Mouse (Mus musculus) liver, adult (tissue): Measurements from ENCODE around the gene Gas6.

ENCODE experiments used
- GATA4 ChIP-seq: IDR thresholded peaks from 2 replicates; pipeline ENCODE4 v1.6.1; 2014; ENCODE audit warnings: mild to moderate bottlenecking, low read length; ENCODE audit not compliant: insufficient replicate concordance

The Gas6 gene

DNA sequence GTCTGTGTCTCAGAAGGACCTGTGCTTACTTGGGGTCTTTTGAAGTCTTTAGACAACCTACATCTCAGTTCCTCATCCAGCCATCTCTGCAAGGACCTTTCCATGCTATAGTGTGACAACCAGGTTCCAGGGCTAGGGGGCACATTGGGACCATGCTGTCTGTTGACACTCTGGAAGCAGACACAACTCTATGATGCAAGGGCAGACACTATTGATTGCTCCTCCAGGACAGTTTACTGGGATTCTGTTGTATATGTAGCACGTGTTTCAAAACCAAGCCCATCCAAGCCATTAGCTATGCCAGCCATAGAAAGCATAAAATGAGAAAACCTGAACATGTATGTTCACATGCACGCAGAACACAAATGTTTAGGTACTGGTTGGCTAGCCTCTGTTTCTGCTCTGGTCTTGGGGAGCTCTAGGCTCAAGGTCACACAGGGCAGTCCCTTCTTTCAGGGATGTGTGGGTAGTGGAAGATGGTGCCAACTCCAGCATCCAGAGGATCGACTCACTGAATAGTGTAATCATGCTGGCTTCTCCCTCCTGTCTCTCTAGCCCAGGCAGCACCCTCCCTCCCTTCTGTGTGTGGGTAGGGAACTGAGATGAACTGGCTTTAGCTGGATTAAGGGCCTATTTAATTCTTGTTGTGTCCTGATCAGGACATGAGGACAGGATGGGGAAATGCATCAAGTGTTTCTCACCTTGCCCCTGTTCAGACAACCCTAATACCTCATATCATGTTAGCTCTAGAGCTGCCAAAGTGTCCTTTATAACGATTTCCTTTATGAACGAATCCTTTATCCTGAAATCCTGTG is 19.5 kb upstream of the Gas6 start:
- TF ChIP-seq GATA4, result no peak

- no peak for TF ChIP-seq GATA4
Observed at GRCm38 (mm10) chr8:13512677-13513076, 18.4 kb upstream of the Gas6 start.

DNA sequence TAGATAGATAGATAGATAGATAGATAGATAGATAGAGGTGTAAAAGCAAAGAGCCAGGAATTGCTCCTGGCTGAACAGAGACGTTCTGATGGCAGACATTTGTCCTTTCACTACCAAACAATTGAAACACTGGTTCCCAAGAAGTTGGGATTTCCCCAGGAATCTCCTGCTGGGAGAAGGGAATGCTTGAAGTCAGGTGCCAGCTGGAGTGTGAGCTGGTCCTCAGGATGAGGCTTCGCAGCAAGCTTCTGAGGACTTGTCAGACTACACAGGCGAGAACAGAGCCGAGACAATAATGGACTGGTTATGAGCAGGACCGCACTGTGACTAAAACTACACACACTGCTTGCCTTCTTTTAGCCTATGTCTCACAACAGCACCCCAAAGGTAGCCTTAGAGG is 17.7 kb upstream of the Gas6 start:
- no peak for TF ChIP-seq GATA4

DNA sequence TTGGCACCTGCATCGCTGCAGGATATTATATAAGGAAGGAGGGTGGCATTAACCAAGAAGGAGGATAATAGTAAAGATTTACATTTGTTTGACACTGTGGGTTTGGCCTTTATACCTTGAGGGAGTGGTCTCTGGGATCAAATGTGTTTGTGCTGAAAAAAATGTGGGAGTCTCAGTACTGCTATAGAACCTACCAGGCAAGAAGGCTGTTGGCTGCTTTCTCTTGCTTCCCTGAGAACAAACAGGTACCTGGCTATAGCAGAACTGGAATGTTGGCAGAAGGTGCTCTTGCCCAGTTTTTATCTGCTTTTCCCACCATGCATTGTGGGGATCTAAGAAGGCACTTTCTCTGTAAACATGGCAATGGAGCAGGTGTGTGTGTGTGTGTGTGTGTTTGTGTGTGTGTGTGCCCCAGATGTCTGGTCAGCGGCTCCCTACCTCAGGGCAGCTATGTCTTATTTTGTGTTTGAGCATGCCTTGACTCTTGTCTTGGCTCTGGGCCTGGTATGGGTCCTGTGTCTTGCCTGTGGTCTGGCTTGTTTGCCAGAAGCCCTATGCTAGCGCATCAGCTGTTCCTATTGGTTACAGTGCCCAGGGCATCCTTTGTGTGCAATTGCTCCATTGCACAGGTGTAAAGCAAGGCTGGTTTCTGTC is 13.1 kb upstream of the Gas6 start:
- TF ChIP-seq GATA4, result no peak

DNA sequence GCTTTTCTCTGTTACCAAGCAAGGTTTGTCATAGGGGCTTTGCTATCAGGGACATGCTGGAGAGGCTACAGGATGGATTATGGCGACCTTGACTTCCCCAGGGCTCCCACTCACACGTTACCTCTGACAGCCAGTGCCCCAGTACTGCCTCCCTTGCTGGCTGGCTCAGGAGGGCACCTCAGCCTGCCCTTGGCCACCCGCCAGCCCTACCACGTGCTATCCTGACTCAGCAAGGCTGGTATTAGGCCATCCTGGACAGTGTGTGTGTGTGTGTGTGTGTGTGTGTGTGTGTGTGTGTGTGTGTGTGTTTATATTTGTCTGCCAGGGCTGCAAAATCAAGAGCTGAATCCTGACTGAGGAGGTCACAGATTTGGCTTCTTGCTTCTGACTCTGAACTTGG is 12.6 kb upstream of the Gas6 start:
- TF ChIP-seq GATA4, result no peak

DNA sequence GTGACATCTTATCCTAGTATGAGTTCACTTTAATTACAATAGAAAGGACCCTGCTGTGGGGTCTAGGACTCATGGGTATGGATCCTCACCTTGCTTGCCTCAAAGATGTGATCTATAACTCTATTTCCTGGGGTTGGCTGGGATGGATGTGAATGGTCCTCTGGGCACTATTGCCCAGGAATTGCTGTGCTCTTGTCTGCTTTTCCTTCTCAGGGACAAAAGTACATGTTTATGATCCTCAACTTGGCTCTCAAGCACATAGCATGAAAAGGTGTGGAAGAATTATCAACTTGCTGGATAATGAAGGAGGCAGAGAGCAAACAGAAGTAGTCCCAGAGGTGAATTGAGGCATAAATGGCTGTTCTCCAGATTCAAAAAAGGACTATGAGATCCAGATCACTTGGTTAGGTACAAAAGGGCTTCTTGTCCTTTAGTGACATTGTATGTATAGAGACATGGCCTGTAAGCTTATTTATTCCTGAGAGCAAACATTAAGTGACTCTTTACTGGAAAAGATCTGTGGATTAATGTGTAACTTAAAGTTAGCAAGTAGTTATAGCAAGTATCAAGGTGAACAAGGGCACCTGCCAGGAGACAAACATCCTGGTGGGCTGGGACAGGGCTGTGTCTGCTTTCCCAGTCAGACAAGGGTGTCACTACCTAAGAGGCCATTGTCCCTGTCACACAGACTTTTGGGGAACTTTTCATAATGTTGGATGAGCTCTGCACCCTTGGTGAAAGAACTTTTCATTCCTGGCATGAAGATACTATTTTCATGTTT is 10.8 kb upstream of the Gas6 start:
- TF ChIP-seq GATA4, result no peak

DNA sequence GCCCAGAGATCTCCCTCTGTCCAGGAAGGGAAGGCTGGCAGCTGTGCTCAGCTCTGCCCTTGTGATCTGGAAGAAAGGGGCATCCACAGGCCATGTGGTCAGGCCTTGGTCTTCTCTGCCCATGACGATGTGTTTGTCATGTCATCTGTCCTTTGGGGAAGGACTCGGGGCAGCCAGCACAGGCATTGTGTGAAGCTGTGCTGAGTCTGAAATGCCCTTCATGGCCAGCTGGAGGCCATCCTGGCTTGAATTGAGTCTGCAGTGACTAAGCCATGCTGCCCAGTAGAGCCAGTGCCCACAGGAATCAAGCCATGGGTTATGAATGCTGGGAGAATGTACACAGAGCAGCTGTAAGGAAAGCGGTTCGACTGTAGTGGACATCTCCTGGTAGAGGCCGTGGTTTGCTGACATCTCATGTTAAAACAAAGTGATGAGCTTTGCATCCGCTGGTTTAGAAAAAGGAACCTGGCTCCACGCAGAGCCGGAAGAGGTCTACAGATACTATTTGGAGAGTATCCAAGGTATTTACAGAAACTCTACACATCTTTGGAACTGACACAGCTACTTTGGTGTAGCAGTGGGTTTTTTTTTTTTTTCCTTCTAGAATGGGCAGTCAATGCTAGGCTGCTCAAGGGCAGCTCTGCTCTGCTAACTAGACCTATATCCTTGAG is 9.8 kb upstream of the Gas6 start:
- TF ChIP-seq GATA4, result no peak

DNA sequence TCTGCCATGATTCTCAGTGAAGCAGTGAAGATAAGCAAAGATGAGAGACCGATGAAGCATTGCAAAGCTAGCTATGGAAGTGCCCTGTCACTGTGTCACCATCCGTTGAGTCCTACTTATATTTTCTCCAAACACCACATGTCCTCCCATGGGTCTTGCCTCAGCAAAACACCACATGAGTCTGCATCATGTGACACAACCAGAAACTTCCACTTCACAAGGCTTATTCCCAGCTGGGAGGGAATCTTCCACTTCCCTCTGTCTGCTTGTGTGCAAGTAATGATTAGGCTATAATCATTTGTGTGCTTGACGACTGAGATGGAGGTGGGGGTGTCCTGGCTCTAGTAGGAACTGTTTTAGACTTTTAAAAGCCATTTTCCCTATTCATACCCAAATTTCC is 6.9 kb upstream of the Gas6 start:
- TF ChIP-seq GATA4, result no peak

- TF ChIP-seq GATA4, result no peak
Observed at GRCm38 (mm10) chr8:13493011-13493410, 1.3 kb downstream of the Gas6 start.

GRCm38 (mm10) chr8:13492198-13492995 is 1.9 kb downstream of the Gas6 start:
- no peak for TF ChIP-seq GATA4

DNA sequence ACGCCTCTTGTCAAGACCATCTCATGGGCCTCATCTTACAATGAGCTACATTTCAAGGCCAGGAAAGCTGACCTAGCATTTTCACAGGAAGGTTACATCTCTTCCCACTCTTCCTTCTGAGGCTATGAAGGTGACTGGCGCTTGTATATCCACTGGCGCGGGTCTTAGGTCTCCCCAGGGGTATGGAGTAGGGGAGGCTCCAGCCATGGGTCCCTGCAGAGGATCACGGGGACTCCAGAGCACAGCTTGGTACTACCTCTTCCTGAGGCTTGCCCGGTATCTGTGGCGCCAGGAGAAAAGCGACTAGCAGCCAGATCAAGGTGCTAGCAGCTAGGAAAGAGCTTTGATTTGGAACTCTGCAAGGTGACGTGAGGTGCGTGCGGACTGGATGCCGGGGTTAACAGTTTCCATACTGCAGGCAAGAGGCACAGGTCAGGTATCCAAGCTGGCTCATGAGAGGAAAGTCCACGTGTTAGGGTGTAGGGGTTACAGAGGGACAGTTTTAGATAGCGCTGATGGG is 2.7 kb downstream of the Gas6 start:
- no peak for TF ChIP-seq GATA4

DNA sequence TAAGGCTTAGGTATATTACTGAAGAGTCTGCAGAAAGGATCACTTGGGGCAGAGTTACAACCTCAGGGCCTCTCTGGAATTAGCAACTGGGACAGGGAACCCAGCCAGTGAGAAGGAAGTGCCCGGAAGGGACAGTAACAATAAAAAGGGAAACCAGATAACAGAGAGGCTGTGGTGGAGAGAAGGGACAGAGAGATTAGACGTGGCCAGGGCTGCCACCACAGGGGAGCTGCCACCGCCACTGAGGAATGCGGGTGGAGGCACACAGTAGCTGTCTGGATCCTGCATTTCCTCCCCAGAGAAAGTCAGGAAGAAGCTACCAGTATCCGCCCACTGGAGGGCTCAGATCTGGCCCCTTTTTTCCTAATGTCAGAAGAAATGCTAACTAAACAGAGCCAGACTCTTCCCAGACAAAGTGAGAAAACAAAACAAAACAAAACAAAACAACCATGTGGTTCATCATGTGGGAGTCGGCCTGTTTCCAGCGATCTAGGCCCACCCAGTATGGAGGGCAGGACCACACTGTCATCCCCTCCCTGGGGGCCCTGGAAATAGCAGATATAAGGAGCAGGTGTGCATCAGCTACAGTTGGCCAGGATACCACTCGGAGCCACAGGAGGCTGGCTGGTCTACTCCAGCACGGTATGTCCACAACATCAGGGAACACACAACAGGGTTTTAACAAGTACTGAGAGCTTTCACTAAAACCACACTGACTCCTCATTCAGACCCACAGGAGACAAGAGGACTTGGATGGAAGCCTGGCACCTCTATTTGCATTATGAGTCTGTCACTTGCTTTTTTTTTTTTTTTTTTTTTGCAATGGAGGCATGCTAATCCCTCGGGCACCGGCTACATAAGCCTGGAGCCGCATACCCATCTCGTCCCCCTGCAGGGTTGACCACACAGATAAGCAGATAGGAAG is 4.0 kb downstream of the Gas6 start:
- peak; percentile 97 for TF ChIP-seq GATA4

DNA sequence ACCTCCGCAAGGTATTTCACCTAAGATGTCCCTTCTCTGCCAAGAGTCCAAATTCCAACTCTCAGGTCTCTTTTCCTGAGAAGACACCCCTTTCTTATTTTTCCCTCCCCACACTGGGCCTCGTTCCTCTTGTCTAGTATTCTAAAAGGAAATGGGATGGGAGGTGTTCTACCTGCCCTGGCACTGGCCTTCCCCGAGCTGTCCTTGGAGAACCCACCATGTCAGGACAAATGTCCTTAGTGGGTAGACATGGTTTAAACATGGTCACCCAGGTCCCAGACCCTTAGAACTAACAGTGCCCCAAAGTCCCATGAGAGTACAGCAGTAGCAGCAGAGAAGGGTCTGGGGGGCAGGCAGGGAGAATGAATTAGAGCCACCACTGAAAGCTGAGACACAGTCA is 4.9 kb downstream of the Gas6 start:
- TF ChIP-seq GATA4, result no peak
